15 mouse cellular contexts compared by ENCODE assay signal in genomic region chr6:22459440-22460016, GRCm38 (mm10).
DNase-seq lines count a peak whose midpoint lies in the region; ATAC-seq and TF ChIP-seq lines count a peak whose summit lies in the region.
"Had no signal": no experiment of that assay in that cellular context is flagged by ENCODE, and none has a peak within 500 bp of the region (broad histone marks: within the 10 kb centered on the region; RNA-seq: fewer than 3 reads in every experiment).

No protein-coding gene starts in this region.

- no peak for TF ChIP-seq CTCF in spleen, adult 2 months (IDR thresholded peaks at IDR 0.05; ENCODE audit: extremely low read depth, insufficient read depth, insufficient read length, insufficient replicate concordance)

- H3K27me3 ChIP-seq in spleen, adult 2 months (ENCODE audit: control insufficient read depth, insufficient read depth, low read length) = no peaks in the 10 kb centered on the region
- H3K27me3 ChIP-seq in splenic B cell, adult 2 months (ENCODE audit: control insufficient read depth, insufficient read depth, low read length, poor library complexity, severe bottlenecking) = no peaks in the 10 kb centered on the region
- H3K27me3 ChIP-seq: embryonic facial prominence, embryonic 13.5 days; midbrain, embryonic 15.5 days had no signal

- WGBS in spleen, adult 2 months = 6% methylated on average over 7 of the region's 7 CpGs

- 0 out of 2 replicates have a peak overlapping the region, but pooled peaks have one; percentile 1 for H3K4me3 ChIP-seq in spleen, adult 2 months (ENCODE audit: extremely low read depth, insufficient read depth, insufficient read length)
- H3K4me3 ChIP-seq: embryonic facial prominence, embryonic 13.5 days; midbrain, embryonic 15.5 days had no signal

- peaks cover 7% of the 10 kb centered on the region; the same call in 1 of the 2 replicates for H3K4me1 ChIP-seq in spleen, adult 2 months (ENCODE audit: control insufficient read depth, insufficient read depth, insufficient read length)
- H3K4me1 ChIP-seq: midbrain, embryonic 15.5 days had no signal

- peak; percentile 14 for DNase-seq in CD4-positive, CD25-positive, alpha-beta regulatory T cell, adult 2 months (ENCODE audit: low read depth, low spot score)
- DNase-seq in spleen, adult 2 months (ENCODE audit: low read depth in 1 of 2, low spot score in 2 of 2) = peak in 1 of 2 experiments; percentile 17
- DNase-seq in spleen, adult 12 weeks (ENCODE audit: low spot score) = no peak
- peak; percentile 59 for DNase-seq in splenic B cell, adult 2 months (ENCODE audit: low read depth, low spot score)
- no peak for DNase-seq in ovary, adult 18-20 months (ENCODE audit: low spot score)
- DNase-seq in frontal cortex, postnatal 36 days (ENCODE audit: low spot score in 2 of 2) = no peak
- DNase-seq: cerebellum, adult 9-10 months; kidney, postnatal 25 days; lung, embryonic 14.5 days; thymus, postnatal 36 days had no signal

- no peak overlapping the region for H3K27ac ChIP-seq in spleen, adult 2 months (ENCODE audit: insufficient read depth, low read length)
- H3K27ac ChIP-seq: embryonic facial prominence, embryonic 13.5 days; midbrain, embryonic 15.5 days had no signal

- no peaks in the 10 kb centered on the region for H3K36me3 ChIP-seq in spleen, adult 2 months (ENCODE audit: control insufficient read depth, insufficient read depth, low read length)
- no peaks in the 10 kb centered on the region for H3K36me3 ChIP-seq in splenic B cell, adult 2 months (ENCODE audit: control insufficient read depth, insufficient read depth, low read length, poor library complexity, severe bottlenecking)
- H3K36me3 ChIP-seq: embryonic facial prominence, embryonic 13.5 days; midbrain, embryonic 15.5 days had no signal

- ATAC-seq in CD4-positive, CD25-positive, alpha-beta regulatory T cell, adult 4 months = no peak
- ATAC-seq in hematopoietic stem cell, adult 5-6 weeks (replicated peaks in 1 of 2; ENCODE audit: insufficient read depth in 1 of 2, low FRiP score in 2 of 2, low TSS enrichment in 1 of 2, low read depth in 1 of 2, poor library complexity in 2 of 2, severe bottlenecking in 2 of 2) = peak; percentile 84 to 89
- ATAC-seq: intestine, embryonic 16.5 days; midbrain, embryonic 15.5 days had no signal

- no peak for TF ChIP-seq POLR2A in spleen, adult 2 months (IDR thresholded peaks at IDR 0.05; ENCODE audit: low read depth, low read length)

Comparison
In these comparisons a context has a peak if more than half of its experiments do, and no peak if none do; other contexts are left out.
1. DNase-seq: peak in CD4-positive, CD25-positive, alpha-beta regulatory T cell, adult 2 months (single experiment) and splenic B cell, adult 2 months (single experiment); none in spleen, adult 12 weeks (single experiment), ovary, adult 18-20 months (single experiment) and frontal cortex, postnatal 36 days (0 of 2).